Mouse (Mus musculus) liver, embryonic 14.5 days (tissue): ENCODE results near the gene Il22ra2.

Source experiments
- CTCF ChIP-seq: IDR thresholded peaks from 2 replicates; pipeline ENCODE4 v1.5.1; 2016; ENCODE audit warnings: antibody characterized with exemption, low read depth, control low read depth
- EP300 ChIP-seq: IDR thresholded peaks from 2 replicates; pipeline ENCODE4 v1.6.1; 2016; ENCODE audit warnings: antibody characterized with exemption, low read depth

GRCm38 (mm10) chr10:19657426-19657825, 35.6 kb downstream of the Il22ra2 start:
- TF ChIP-seq CTCF (no peak), EP300 (no peak)
